Mouse (Mus musculus) E14TG2a.4 (cell line): ENCODE measurements at regions not wholly inside any gene's neighbourhood (a gene's known extent, or its start where the extent isn't known, plus 50 kb on each side); places are given as distances from the start of the nearest gene placed in this dataset.
A peak's percentile ranks its signal among the peaks of the same experiment; 100 is the strongest.
"Not testable (repeated sequence)": the region's sequence is repeated elsewhere in the genome, so short reads cannot be mapped to it uniquely, and the experiment has no call there.

Source experiments
- H3K27me3 ChIP-seq: 2 replicates; pipeline ENCODE4 v1.6.1; 2014; ENCODE audit warnings: low read length, control low read depth; ENCODE audit not compliant: insufficient read depth
- H3K36me3 ChIP-seq: 2 replicates; pipeline ENCODE4 v1.6.1; 2014; ENCODE audit warnings: low read length, control low read depth; ENCODE audit not compliant: insufficient read depth
- H3K4me1 ChIP-seq: replicated peaks from 2 replicates; pipeline ENCODE4 v1.6.1; 2014; ENCODE audit warnings: low read depth, low read length, control low read depth
- H3K4me3 ChIP-seq: replicated peaks from 2 replicates; pipeline ENCODE4 v1.5.1; 2014; ENCODE audit warnings: mild to moderate bottlenecking, low read length
- H3K9me3 ChIP-seq: 2 replicates; pipeline ENCODE4 v1.6.1; 2014; ENCODE audit warnings: low read length, control low read depth
- CTCF ChIP-seq: conservative IDR thresholded peaks from 2 replicates; pipeline ENCODE4 v1.5.1; 2014; ENCODE audit warnings: low read length
- NANOG ChIP-seq: IDR thresholded peaks from 2 replicates; pipeline ENCODE4 v1.6.1; 2014; ENCODE audit warnings: borderline replicate concordance, low read length, mixed read lengths
- POU5F1 ChIP-seq: IDR thresholded peaks from 2 replicates; pipeline ENCODE4 v1.6.1; 2014; ENCODE audit warnings: low read length, borderline replicate concordance

- Histone ChIP-seq H3K4me1 (peaks cover 21% of the 10 kb centered on the region), H3K27me3 (peaks cover 4% of the 10 kb centered on the region; the same call in 1 of the 2 replicates), H3K9me3 (peaks cover 6% of the 10 kb centered on the region; the same call in 1 of the 2 replicates), H3K4me3 (peak overlapping the region; percentile 48), H3K36me3 (no peaks in the 10 kb centered on the region)
- TF ChIP-seq POU5F1 (no peak), CTCF (no peak), NANOG (no peak)
These were observed 89.6 kb upstream of the Lnx1 start for GRCm38 (mm10) chr5:74792301-74792700.

- peaks cover 15% of the 10 kb centered on the region for H3K4me1 ChIP-seq
- H3K9me3 ChIP-seq, H3K27me3 ChIP-seq, H3K4me3 ChIP-seq, H3K36me3 ChIP-seq: not testable (repeated sequence)
These were observed 87.8 kb upstream of the Lnx1 start for GRCm38 (mm10) chr5:74790501-74790900.

GRCm38 (mm10) chr5:74783906-74784305, 81.2 kb upstream of the Lnx1 start:
- 0 out of 2 replicates have a peak, but pooled peaks cover 2% of the 10 kb centered on the region for H3K4me1 ChIP-seq
- H3K27me3 ChIP-seq = no peaks in the 10 kb centered on the region
- TF ChIP-seq CTCF = no peak
- TF ChIP-seq POU5F1 = no peak
- TF ChIP-seq NANOG = no peak
- H3K9me3 ChIP-seq = no peaks in the 10 kb centered on the region
- H3K36me3 ChIP-seq = no peaks in the 10 kb centered on the region
- H3K4me3 ChIP-seq = no peak overlapping the region

GRCm38 (mm10) chr5:74778076-74778465, 75.4 kb upstream of the Lnx1 start:
- Histone ChIP-seq H3K36me3 (no peaks in the 10 kb centered on the region), H3K27me3 (no peaks in the 10 kb centered on the region), H3K9me3 (no peaks in the 10 kb centered on the region), H3K4me3 (no peak overlapping the region), H3K4me1 (0 out of 2 replicates have a peak, but pooled peaks cover 2% of the 10 kb centered on the region)
- TF ChIP-seq POU5F1 = no peak
- TF ChIP-seq NANOG = no peak
- no peak for TF ChIP-seq CTCF

GRCm38 (mm10) chr5:74777381-74778075, 74.8 kb upstream of the Lnx1 start:
- TF ChIP-seq POU5F1 (no peak), NANOG (no peak), CTCF (no peak)
- H3K4me3 ChIP-seq = no peak overlapping the region
- H3K27me3 ChIP-seq = no peaks in the 10 kb centered on the region
- no peaks in the 10 kb centered on the region for H3K36me3 ChIP-seq
- H3K4me1 ChIP-seq = 0 out of 2 replicates have a peak, but pooled peaks cover 2% of the 10 kb centered on the region
- no peaks in the 10 kb centered on the region for H3K9me3 ChIP-seq

GRCm38 (mm10) chr5:74776081-74776480, 73.4 kb upstream of the Lnx1 start:
- H3K27me3 ChIP-seq = peaks cover under 1% of the 10 kb centered on the region; the same call in 1 of the 2 replicates
- no peak overlapping the region for H3K4me3 ChIP-seq
- no peak for TF ChIP-seq NANOG
- TF ChIP-seq POU5F1 = no peak
- no peak for TF ChIP-seq CTCF
- H3K9me3 ChIP-seq = no peaks in the 10 kb centered on the region
- H3K36me3 ChIP-seq = no peaks in the 10 kb centered on the region
- H3K4me1 ChIP-seq = 0 out of 2 replicates have a peak, but pooled peaks cover 2% of the 10 kb centered on the region

- Histone ChIP-seq H3K27me3 (peaks cover 6% of the 10 kb centered on the region; the same call in 1 of the 2 replicates), H3K9me3 (no peaks in the 10 kb centered on the region), H3K4me3 (no peak overlapping the region), H3K36me3 (no peaks in the 10 kb centered on the region), H3K4me1 (0 out of 2 replicates have a peak, but pooled peaks cover 2% of the 10 kb centered on the region)
- no peak for TF ChIP-seq NANOG
- no peak for TF ChIP-seq POU5F1
- TF ChIP-seq CTCF = no peak
These were observed 72.9 kb upstream of the Lnx1 start for GRCm38 (mm10) chr5:74775596-74775995.

GRCm38 (mm10) chr5:74773558-74774429, 71.1 kb upstream of the Lnx1 start:
- no peaks in the 10 kb centered on the region for H3K4me1 ChIP-seq
- H3K4me3 ChIP-seq = no peak overlapping the region
- H3K27me3 ChIP-seq = peaks cover 6% of the 10 kb centered on the region; the same call in 1 of the 2 replicates
- no peaks in the 10 kb centered on the region for H3K9me3 ChIP-seq
- TF ChIP-seq NANOG = no peak
- TF ChIP-seq CTCF = no peak
- no peak for TF ChIP-seq POU5F1
- H3K36me3 ChIP-seq = no peaks in the 10 kb centered on the region
